Mouse (Mus musculus) gastrocnemius, postnatal 10 days (tissue): ENCODE data around the gene Oasl2. TPM values are rescaled to one million over a fixed set of nuclear protein-coding genes. Genes with fewer than 3 reads are reported as not detected.
"Not testable (repeated sequence)": the region's sequence is repeated elsewhere in the genome, so short reads cannot be mapped to it uniquely, and the experiment has no call there.

Experiments used
- DNase-seq: peaks from one replicate; pipeline ENCODE4 v3.0.0; 2021; ENCODE audit warnings: mixed read lengths
- total RNA-seq, 2 experiments: library from RNA; stranded (reverse); gene quantifications; 2 replicates each; pipeline ENCODE4 v1.2.3; 2021

The Oasl2 gene
- total RNA-seq, 2 experiments from 2014 or later, result 0.73 to 1.3 TPM

DNA sequence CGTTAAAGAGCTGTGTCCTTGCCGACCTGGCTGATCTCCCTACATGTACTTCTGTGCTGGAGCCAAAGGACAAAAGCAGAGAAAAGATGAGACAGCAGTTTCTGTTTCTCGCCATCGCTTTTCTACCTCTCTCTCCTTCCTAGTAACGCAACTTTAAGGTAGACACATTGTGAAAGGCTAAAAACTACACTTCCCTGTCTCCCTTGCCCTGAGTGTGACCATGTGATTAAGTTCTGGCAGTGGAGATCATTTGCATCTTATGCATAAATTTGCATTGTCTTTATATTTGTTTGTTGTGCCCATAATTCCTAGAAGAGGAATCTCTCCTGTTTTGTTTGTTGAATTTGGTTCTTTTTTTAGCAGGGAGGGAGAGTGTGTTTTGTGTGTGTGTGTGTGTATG, 19.1 kb downstream of the Oasl2 start:
- no peak for DNase-seq

DNA sequence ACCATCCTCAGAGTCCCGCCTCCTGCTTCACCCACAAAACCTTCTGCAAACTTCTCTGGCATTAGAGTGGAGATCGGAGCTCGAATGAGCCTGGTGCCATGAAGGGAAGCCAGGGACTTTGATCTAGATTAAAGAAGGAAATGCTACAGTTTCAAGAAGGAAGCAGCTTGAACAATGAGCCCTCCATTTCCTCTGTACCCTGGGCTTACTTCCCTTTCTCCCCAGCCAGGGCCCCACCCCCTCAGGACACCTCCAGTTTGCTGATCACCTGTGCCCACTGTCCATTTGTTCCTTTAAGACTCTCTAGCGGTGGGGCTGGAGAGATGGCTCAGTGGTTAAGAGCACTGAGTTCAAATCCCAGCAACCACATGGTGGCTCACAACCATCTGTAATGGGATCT, 20.0 kb downstream of the Oasl2 start:
- no peak for DNase-seq

DNA sequence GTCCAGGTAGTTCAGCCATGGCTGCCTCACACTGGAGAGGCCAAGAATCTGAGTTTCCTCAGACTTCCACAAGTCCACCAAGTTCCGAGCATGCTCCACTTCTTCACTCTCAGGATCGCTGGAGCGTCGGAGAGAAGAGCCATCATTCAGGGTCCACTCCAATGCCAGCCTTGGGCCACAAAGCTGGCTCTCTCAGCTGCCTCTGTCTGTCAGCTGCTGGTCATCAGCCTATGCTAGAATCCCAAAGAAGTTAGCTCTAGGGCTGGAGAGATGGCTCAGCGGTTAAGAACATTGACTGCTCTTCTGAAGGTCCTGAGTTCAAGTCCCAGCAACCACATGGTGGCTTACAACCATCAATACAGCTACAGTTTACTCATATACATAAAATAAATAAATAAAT, 20.6 kb downstream of the Oasl2 start:
- not testable (repeated sequence) for DNase-seq

DNA sequence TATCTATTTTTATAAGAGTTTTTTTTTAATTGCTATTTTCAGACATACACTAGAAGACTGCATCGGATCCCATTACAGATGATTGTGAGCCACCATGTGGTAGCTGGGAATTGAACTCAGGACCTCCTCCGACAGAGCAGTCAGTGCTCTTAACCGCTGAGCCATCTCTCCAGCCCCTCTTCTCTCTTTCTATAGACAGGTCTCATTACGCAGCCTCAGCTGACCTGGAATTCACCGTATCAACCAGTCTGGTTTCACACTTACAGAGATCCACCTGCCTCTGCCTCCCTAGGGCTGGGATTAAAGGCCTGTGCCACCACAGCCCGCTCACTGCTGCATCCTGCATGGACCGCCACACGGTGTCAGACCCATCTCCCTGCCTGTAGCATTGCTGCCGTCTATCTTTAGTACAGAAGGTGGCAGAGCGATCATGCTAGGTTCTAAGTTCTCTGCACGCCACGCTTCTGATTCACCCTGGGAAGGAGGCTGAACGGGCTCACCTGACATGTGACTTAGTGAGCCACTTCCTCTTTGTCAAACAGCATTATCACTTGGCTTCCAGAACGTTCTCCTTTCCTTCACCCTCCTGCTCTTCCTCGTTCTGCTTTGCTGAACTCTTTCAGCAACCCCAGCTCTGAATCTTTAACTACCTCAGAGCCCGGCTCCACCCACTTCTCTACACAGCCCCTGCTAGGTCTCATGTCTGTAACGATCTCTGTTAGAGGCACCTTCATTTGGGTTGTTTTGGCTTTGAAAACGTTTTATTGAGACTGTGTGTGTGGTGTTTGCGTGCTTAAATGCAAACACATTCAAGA, 25.0 kb downstream of the Oasl2 start:
- no peak for DNase-seq

DNA sequence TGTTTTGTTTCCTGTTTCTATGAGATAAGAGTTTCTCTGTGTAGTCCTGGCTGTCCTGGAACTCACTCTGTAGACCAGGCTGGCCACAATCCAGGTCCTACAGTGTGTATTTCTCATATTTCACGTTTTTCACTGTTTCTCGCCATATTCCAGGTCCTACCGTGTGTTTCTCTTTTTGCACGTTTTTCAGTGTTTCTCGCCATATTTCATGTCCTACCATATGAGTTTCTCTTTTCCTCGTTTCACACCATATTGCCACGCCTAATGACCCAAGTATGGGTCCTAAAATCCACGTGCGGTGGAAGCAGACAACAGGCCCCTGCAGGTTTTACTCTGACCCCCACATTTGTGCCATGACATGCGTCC, 25.6 kb downstream of the Oasl2 start:
- DNase-seq, result no peak

DNA sequence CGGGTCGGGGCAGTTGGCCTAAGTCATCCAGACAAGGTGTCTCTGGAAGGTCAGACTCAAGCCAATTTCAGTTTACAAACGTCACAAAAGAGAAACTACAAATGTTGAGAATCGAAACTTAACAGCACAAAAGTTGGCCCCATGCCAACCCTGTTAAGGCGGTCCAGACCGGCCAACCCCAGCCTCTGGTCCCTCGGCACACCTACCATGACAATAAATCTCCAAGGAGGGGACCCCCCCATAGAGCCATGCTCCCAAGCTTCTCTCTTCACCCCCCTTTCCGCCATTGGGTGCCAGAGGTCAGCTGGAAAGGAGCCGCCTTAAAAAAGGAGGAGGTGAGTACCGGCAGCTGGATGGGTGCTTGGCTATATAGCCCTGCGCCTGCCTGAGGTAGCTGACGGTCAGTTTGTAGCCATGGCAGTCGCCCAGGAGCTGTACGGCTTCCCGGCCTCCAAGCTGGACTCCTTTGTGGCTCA, 26.3 kb downstream of the Oasl2 start, which contains the start of gene Oasl1:
Oasl1 (plus strand) TSS at position 243 of the 476 bp plus-strand sequence.
- peak; percentile 65 for DNase-seq

DNA sequence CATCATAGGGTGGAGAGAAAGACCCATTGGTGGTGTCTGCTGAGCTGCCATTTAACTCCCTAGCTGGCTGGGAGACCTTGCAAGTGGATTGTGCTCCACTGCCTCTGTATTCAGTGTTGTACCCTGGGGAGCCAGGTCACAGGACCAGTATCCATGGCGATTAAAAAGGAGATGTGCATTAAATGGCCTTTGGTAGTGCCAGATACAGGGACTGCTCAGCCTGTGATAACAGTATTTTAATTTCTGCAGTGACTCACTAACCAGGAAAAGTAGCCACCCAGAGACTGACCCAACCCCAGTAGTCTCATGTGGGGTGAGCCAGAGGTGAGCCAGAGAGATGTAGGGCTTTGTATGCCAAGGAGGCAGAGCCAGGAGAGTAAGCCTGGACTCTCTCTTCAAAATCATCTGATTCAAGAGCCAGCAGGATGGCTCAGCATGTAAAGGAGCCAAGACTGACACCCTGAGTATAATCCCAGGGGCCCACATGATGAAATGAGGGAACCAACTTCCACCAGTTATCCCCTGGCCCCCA, 29.5 kb downstream of the Oasl2 start:
- no peak for DNase-seq

DNA sequence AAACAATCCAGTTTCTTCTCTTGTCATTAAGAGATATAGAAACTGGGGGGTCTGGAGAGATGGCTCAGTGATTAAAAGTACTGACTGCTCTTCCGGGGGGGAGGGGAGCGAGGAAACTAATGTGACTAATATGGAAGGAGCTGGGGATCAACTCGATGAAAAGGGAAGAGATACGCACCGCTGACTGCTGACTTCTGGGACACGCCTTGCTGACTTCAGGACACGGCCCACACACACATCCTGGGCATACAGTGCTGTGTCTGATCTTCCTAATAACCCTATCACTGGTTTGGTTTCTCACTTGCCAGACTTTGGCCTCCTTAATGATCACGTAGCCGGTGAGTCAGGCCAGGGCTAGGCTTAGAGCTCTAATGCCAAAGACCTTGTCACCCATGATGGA, 30.0 kb downstream of the Oasl2 start:
- no peak for DNase-seq

DNA sequence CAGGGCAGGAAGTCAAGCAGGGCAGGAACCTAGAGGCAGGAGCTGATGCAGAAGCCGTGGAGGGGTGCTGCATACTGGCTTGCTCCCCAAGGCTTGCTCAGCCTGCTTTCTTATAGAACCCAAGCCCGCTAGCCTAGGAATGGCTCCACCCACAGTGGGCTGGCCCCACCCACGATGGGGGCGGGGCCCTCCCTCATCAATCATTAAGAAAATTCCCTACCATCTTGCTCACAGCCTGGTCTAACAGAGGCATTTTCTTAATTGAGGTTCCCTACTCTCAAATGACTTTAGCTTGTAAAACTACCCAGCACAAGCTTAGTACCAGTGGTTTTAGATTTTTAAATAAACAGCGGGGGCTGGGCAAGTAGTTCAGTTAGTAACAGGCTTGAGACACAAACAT, 34.9 kb downstream of the Oasl2 start:
- no peak for DNase-seq

DNA sequence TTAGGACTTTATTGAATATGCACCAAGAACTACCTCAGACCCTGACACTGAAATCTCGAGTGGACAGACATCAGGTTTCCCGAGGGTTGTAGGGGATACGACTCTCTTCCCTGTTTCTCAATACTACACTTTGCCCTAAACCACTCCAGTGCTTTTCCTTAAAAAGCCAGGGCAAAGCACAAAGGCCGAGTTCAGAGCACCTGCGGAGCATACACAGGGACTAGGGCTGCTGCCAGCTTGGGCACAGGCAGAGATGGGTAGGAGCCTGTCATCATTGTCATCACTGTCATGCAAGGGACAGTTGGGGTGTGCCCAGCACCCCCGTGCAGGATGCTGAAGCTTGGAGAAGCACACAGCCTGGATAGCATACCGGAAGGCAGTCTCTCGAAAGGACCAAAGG, 36.5 kb downstream of the Oasl2 start:
- DNase-seq, result no peak

DNA sequence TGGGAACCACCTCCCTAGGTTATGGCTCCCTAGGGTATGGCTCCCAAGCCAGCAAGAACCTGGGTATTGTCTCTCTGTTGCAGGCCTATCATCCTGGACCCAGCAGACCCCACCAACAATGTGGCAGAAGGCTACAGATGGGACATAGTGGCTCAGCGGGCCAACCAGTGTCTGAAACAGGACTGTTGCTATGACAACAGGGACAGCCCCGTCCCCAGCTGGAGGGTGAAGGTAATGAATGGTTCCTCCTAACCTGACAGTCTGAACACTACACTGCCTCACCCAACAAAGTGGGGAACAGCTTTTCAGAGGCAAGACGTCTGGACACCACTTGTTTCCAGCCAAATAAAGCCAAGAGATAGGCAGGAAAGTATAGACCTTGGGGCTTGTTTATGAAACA, 39.1 kb downstream of the Oasl2 start:
- no peak for DNase-seq

DNA sequence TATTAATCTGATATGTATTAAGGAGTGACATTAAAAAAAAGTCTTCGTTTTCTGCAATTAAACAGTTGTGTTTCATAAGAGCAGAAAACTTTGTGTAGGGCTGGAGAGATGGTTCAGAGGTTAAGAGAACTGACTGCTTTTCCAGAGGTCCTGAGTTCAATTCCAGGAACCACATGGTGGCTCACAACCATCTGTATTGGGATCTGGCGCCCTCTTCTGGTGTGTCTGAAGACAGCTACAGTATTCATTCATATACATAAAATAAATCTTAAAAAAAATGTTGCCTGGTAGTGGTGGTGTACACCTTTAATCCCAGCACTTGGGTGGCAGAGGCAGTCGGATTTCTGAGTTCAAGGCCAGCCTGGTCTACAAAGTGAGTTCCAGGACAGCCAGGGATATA, 44.4 kb downstream of the Oasl2 start:
- DNase-seq, result not testable (repeated sequence)

DNA sequence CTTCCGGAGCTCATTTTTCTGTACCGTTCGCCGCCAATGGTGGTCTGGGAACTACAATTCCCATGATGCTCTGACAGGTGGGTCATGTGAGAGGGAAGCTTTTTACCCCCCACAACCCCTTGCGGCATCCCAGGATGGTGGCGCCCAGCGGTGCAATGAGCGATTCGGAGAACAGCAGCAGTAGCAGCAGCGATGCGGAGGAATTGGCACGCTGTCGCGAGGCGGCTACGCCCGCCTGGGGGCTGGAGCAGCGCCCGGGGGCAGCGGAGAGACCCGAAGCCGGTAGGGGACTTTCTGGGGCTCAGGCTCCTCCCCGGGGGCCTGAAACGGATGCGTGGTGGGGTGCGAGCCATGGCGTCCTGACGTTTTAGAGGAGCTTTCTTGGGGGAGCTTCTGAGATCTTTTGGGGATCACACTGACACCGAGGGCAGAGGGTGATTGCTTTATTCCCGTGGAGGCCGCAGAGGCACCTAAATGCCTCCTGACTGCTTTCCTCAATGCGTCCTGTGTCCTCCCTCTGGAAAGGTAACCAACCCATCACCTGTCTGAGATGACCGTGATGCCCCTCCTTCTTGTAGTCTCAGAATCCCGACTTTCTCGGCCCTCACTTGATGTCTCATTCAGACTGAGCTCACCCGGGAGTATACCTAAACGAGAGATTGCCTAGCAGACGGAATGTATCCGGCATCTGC, 45.5 kb downstream of the Oasl2 start, which contains the start of gene 2210016L21Rik:
2210016L21Rik (plus strand) TSS at position 85 of the 692 bp plus-strand sequence.
- DNase-seq, result peak; percentile 73

DNA sequence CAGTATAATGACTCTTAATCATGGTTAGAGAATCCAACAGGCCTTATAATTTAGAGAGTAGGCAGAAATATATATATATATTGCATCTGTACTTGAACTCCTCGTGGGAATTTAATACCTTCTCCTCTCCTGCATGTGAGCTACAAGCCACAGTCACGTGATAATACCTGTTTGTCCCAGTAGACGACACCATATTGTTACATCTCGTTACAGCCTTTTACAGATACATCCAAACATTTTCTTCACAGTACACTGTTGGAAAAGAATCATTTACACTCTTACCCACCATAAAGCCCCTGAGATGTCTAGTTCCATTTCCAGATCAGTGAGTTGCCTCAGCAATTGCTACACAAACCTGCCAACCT, 46.0 kb downstream of the Oasl2 start:
- DNase-seq, result no peak

DNA sequence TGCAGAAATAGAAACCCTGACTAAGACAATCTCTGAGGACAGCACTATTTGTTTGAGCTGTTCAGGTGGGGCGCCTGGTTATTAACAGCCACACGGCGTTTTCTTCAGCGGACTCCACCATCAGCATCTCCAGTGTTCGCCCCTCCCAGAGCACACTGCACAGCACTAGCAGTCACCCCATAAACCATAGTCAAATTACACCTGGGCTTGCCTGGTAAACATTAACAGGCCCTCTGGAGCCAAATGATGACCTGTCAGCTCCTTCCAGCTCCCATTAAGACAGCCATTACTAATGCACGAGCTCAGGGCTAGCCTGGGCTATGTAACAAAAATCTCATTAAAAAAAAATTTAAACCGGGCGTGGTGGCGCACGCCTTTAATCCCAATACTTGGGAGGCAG, 48.3 kb downstream of the Oasl2 start:
- DNase-seq, result no peak

DNA sequence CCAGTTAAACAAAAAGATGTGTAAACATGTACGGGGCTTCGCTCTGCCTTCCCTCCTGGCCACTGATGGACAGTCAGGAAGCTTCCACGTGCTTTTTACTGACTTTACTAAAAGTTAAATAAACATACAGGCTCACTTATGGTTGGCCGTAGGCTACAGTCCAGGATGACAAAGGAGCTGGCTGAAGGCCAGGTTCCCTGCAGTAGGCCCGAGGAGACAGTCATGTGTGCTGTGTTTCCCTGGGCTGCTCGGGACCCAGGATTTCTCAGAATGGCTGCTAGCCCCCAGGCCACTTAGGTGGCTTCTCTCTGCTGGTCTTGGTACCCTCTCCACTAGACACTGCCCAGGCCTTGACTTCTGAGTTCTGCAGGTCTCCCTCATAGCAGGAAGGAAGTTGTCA, 52.2 kb downstream of the Oasl2 start:
- peak; percentile 53 for DNase-seq

DNA sequence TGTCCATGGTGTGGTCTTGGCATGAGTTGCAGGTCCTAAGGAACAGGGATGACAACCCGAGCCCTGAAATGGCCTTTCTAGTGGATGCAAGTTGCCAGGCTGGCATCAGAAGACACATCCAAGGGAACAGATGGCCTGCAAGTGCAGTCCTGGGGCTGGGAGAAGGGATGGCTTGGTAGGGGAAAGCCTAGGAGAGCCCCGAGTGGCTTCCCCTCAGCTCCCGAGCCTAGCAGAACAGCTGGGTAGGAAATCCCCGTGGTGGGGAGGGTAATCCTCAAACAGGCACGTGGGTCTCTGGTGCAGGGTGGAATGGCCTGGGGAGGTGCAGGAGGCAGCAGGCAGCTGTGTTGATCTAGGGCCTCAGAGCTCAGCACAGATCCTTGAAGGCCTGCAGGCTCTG, 52.6 kb downstream of the Oasl2 start:
- DNase-seq, result no peak

DNA sequence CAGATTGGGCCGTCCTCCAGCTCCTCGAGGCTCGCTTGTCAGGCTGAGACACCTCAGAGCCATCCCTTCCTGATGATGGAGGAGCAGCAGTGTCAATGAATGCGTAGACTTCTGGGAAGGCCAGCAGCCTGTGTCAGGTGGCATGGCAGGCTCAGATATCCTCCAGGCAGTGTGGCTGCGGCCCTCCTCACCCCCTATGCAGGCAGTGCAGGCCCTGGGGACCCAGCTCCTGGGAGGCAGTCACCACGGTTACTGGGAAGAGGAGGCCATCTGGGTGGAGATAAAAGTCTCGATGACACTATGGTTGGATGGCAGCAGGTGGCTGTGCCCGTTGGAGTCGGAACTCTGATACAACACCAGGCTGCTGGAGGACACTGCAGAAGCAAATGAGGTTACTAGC, 53.1 kb downstream of the Oasl2 start:
- no peak for DNase-seq

DNA sequence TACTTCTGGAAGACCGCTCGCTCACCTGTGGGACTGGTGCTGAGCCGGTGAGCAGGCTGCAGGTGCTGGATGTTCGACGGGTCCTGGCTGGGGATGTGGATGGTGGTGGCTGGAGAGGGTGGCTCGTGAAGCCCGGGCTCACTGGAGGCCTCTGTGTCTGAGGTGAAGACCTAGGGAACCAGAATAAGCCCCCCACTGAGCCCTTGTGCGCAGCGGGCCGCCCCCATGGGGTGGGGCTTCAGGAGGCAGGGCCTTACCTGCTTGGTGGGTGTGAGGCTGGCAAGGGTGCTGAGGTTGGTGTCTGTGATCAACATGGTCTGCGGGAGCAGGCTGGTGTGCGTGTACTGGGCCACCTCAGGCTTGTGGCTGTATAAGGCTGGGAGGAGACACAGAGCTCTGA, 53.9 kb downstream of the Oasl2 start:
- DNase-seq, result no peak

DNA sequence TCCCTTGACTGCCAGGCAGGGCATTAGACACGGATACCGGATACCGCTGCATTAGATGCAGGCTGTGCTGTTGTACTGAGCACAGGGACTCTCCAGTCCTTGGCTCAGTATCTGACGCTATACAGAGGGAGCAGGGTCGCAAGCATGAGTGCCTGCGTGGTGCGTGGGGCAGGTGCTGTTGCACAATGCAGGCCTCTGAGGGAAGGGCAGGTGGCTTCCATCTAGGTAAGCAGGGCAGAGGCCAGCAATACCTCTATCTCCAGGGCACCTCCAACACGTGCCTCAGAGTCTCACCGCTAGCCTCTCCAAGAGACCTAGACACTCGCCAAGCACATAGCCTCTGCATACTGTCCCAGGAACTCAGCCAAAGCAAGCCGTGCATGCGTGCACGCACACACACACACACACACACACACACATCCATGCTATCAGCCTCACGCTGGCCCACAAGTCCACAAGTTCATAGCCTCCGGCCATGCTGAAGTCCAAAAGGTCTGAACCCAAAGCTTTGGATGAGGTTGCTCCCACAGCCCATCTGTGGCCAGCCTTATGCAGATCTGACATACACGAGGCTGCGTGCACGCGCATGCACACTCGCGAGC, 54.6 kb downstream of the Oasl2 start:
- no peak for DNase-seq

DNA sequence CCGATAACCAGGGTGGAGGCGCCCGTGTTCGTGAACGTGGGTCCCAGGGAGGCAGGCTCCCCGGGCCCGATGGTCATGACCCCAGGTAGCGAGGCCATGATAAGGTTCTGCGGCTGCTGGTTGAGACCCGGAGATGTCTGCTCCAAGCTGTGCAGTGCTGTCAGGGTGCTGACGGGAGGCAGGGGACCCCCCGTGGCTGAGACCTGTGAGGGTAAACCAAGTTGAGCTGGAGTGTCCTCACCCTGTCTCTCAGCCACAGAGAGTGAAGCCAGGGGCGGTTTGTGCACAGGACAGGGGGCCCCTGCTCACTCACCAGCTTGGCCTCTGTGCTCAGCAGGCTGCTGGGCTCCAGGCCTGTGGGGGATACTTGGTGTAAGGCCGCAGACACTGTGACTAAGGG, 56.6 kb downstream of the Oasl2 start:
- DNase-seq, result no peak

DNA sequence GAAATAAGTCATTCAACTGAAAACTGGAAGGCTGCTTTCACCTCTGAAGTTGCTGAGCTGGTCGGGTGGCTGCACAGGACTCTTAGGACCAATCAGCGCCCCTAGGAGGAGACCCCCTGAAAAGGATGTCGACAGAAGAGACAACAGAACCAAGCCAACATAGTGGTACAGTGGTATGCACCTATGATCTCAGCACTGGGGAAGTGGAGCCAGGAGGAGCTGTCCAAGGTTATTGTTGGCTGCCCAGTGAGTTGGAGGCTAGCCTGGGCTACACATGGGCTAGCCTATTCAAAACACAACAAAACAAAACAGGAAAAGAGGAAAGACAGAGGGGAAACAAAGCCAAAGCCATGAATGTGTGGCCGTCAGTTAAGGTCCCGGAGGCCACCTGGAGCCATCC, 61.3 kb downstream of the Oasl2 start:
- DNase-seq, result no peak
